Mouse (Mus musculus): ENCODE results near the gene Dhps. TPM values are rescaled to one million over a fixed set of nuclear protein-coding genes. Genes with fewer than 3 reads are reported as not detected.

Dhps gene
- polyA plus RNA-seq, 1 experiment from 2014 or later: 88.8 TPM

GRCm38 (mm10) chr8:85032622-85033311, 38.8 kb upstream of the Dhps start:
- DNase-seq (no peak), ATAC-seq (ENCODE audit: low FRiP score, low TSS enrichment) (no peak)
- H3K27ac ChIP-seq (replicated peaks; ENCODE audit: low read depth, low read length): no peak overlapping the region
- H3K4me3 ChIP-seq (replicated peaks; ENCODE audit: low read depth, low read length): no peak overlapping the region
- H3K9ac ChIP-seq (replicated peaks; ENCODE audit: low read length): no peak overlapping the region
- no peak overlapping the region for H3K4me2 ChIP-seq (ENCODE audit: low read length)
- H3K4me1 ChIP-seq (ENCODE audit: control insufficient read depth, insufficient read depth, low read length): peaks cover 28% of the 10 kb centered on the region
- H3K9me3 ChIP-seq (ENCODE audit: control insufficient read depth, low read length): no peaks in the 10 kb centered on the region
- H3K27me3 ChIP-seq (ENCODE audit: control insufficient read depth, insufficient read depth, low read length): no peaks in the 10 kb centered on the region
- peaks cover 46% of the 10 kb centered on the region for H3K36me3 ChIP-seq (ENCODE audit: control insufficient read depth, insufficient read depth, low read length)
- 88% methylated on average over 4 of the region's 4 CpGs for WGBS

- no peaks in the 10 kb centered on the region for H3K9me3 ChIP-seq (ENCODE audit: control insufficient read depth, low read length)
These were observed 37.7 kb upstream of the Dhps start for GRCm38 (mm10) chr8:85033867-85034266.

GRCm38 (mm10) chr8:85034764-85035163, 36.8 kb upstream of the Dhps start:
- 2% methylated on average over 13 of the region's 13 CpGs for WGBS
- Histone ChIP-seq H3K9me3 (ENCODE audit: control insufficient read depth, low read length) (no peaks in the 10 kb centered on the region), H3K27ac (replicated peaks; ENCODE audit: low read depth, low read length) (no peak overlapping the region), H3K36me3 (ENCODE audit: control insufficient read depth, insufficient read depth, low read length) (peaks cover 39% of the 10 kb centered on the region), H3K27me3 (ENCODE audit: control insufficient read depth, insufficient read depth, low read length) (no peaks in the 10 kb centered on the region), H3K4me1 (ENCODE audit: control insufficient read depth, insufficient read depth, low read length) (peaks cover 24% of the 10 kb centered on the region), H3K4me2 (ENCODE audit: low read length) (peak overlapping the region; percentile 98), H3K9ac (replicated peaks; ENCODE audit: low read length) (no peak overlapping the region), H3K4me3 (replicated peaks; ENCODE audit: low read depth, low read length) (peak overlapping the region; percentile 81)
- ATAC-seq (ENCODE audit: low FRiP score, low TSS enrichment) (no peak), DNase-seq (peak; percentile 89)

More at GRCm38 (mm10) chr8:85033867-85034266, 37.7 kb upstream of the Dhps start:
- H3K27ac ChIP-seq (replicated peaks; ENCODE audit: low read depth, low read length): no peak overlapping the region
- no peak overlapping the region for H3K4me3 ChIP-seq (replicated peaks; ENCODE audit: low read depth, low read length)
- WGBS: 68% methylated on average over 1 of the region's 1 CpGs
- peaks cover 25% of the 10 kb centered on the region for H3K4me1 ChIP-seq (ENCODE audit: control insufficient read depth, insufficient read depth, low read length)
- H3K4me2 ChIP-seq (ENCODE audit: low read length): no peak overlapping the region
- no peak overlapping the region for H3K9ac ChIP-seq (replicated peaks; ENCODE audit: low read length)
- ATAC-seq (ENCODE audit: low FRiP score, low TSS enrichment): no peak
- no peaks in the 10 kb centered on the region for H3K27me3 ChIP-seq (ENCODE audit: control insufficient read depth, insufficient read depth, low read length)
- H3K36me3 ChIP-seq (ENCODE audit: control insufficient read depth, insufficient read depth, low read length): peaks cover 46% of the 10 kb centered on the region
- DNase-seq: no peak

GRCm38 (mm10) chr8:85035165-85035727, 36.3 kb upstream of the Dhps start:
- peak overlapping the region; percentile 81 for H3K4me3 ChIP-seq (replicated peaks; ENCODE audit: low read depth, low read length)
- ATAC-seq (ENCODE audit: low FRiP score, low TSS enrichment): no peak
- 7% methylated on average over 12 of the region's 12 CpGs for WGBS
- peaks cover 24% of the 10 kb centered on the region for H3K4me1 ChIP-seq (ENCODE audit: control insufficient read depth, insufficient read depth, low read length)
- no peak for DNase-seq
- no peak overlapping the region for H3K27ac ChIP-seq (replicated peaks; ENCODE audit: low read depth, low read length)
- H3K9ac ChIP-seq (replicated peaks; ENCODE audit: low read length): no peak overlapping the region
- peaks cover 35% of the 10 kb centered on the region for H3K36me3 ChIP-seq (ENCODE audit: control insufficient read depth, insufficient read depth, low read length)
- H3K4me2 ChIP-seq (ENCODE audit: low read length): peak overlapping the region; percentile 98
- H3K9me3 ChIP-seq (ENCODE audit: control insufficient read depth, low read length): no peaks in the 10 kb centered on the region
- H3K27me3 ChIP-seq (ENCODE audit: control insufficient read depth, insufficient read depth, low read length): no peaks in the 10 kb centered on the region

- DNase-seq (peak; percentile 29), ATAC-seq (ENCODE audit: low FRiP score, low TSS enrichment) (no peak)
- H3K4me3 ChIP-seq (replicated peaks; ENCODE audit: low read depth, low read length): peak overlapping the region; percentile 81
- peaks cover 24% of the 10 kb centered on the region for H3K4me1 ChIP-seq (ENCODE audit: control insufficient read depth, insufficient read depth, low read length)
- peak overlapping the region; percentile 65; the same call in 1 of the 2 replicates for H3K27ac ChIP-seq (replicated peaks; ENCODE audit: low read depth, low read length)
- H3K36me3 ChIP-seq (ENCODE audit: control insufficient read depth, insufficient read depth, low read length): peaks cover 35% of the 10 kb centered on the region
- no peaks in the 10 kb centered on the region for H3K9me3 ChIP-seq (ENCODE audit: control insufficient read depth, low read length)
- peak overlapping the region; percentile 65 for H3K9ac ChIP-seq (replicated peaks; ENCODE audit: low read length)
- 1% methylated on average over 15 of the region's 15 CpGs for WGBS
- no peaks in the 10 kb centered on the region for H3K27me3 ChIP-seq (ENCODE audit: control insufficient read depth, insufficient read depth, low read length)
- H3K4me2 ChIP-seq (ENCODE audit: low read length): peak overlapping the region; percentile 98
These were observed 35.7 kb upstream of the Dhps start for GRCm38 (mm10) chr8:85035728-85036310.

GRCm38 (mm10) chr8:85036381-85036717, 35.2 kb upstream of the Dhps start:
- H3K27ac ChIP-seq (replicated peaks; ENCODE audit: low read depth, low read length): peak overlapping the region; percentile 65
- peak overlapping the region; percentile 81 for H3K4me3 ChIP-seq (replicated peaks; ENCODE audit: low read depth, low read length)
- H3K4me1 ChIP-seq (ENCODE audit: control insufficient read depth, insufficient read depth, low read length): peaks cover 24% of the 10 kb centered on the region
- peak overlapping the region; percentile 98 for H3K4me2 ChIP-seq (ENCODE audit: low read length)
- H3K27me3 ChIP-seq (ENCODE audit: control insufficient read depth, insufficient read depth, low read length): no peaks in the 10 kb centered on the region
- H3K9ac ChIP-seq (replicated peaks; ENCODE audit: low read length): peak overlapping the region; percentile 65
- peaks cover 36% of the 10 kb centered on the region for H3K36me3 ChIP-seq (ENCODE audit: control insufficient read depth, insufficient read depth, low read length)
- DNase-seq: no peak
- H3K9me3 ChIP-seq (ENCODE audit: control insufficient read depth, low read length): no peaks in the 10 kb centered on the region
- peak; percentile 46 for ATAC-seq (ENCODE audit: low FRiP score, low TSS enrichment)
- under 1% methylated on average over 9 of the region's 9 CpGs for WGBS

- Histone ChIP-seq H3K4me2 (ENCODE audit: low read length) (peak within 1 kb of the TSS; percentile 98), H3K9ac (replicated peaks; ENCODE audit: low read length) (peak within 1 kb of the TSS; percentile 87), H3K4me1 (ENCODE audit: control insufficient read depth, insufficient read depth, low read length) (peaks cover 24% of the 10 kb centered on the region), H3K27me3 (ENCODE audit: control insufficient read depth, insufficient read depth, low read length) (no peaks in the 10 kb centered on the region), H3K27ac (replicated peaks; ENCODE audit: low read depth, low read length) (peak within 1 kb of the TSS; percentile 97), H3K36me3 (ENCODE audit: control insufficient read depth, insufficient read depth, low read length) (peaks cover 36% of the 10 kb centered on the region), H3K9me3 (ENCODE audit: control insufficient read depth, low read length) (no peaks in the 10 kb centered on the region), H3K4me3 (replicated peaks; ENCODE audit: low read depth, low read length) (peak within 1 kb of the TSS; percentile 81)
- peak; percentile 94 for ATAC-seq (ENCODE audit: low FRiP score, low TSS enrichment)
- under 1% methylated on average over 59 of the region's 59 CpGs for WGBS
- DNase-seq: peak; percentile 96
These were observed 34.7 kb upstream of the Dhps start, which contains the start of gene Tnpo2 for GRCm38 (mm10) chr8:85036718-85037365. Gene Tnpo2, plus strand, starts transcription at chr8:85036915.

- Histone ChIP-seq H3K36me3 (ENCODE audit: control insufficient read depth, insufficient read depth, low read length) (peaks cover 37% of the 10 kb centered on the region), H3K9me3 (ENCODE audit: control insufficient read depth, low read length) (no peaks in the 10 kb centered on the region), H3K27me3 (ENCODE audit: control insufficient read depth, insufficient read depth, low read length) (no peaks in the 10 kb centered on the region), H3K4me3 (replicated peaks; ENCODE audit: low read depth, low read length) (peak overlapping the region; percentile 81), H3K4me2 (ENCODE audit: low read length) (peak overlapping the region; percentile 98), H3K27ac (replicated peaks; ENCODE audit: low read depth, low read length) (peak overlapping the region; percentile 97), H3K4me1 (ENCODE audit: control insufficient read depth, insufficient read depth, low read length) (peaks cover 24% of the 10 kb centered on the region), H3K9ac (replicated peaks; ENCODE audit: low read length) (peak overlapping the region; percentile 87)
- DNase-seq: peak; percentile 75
- WGBS: under 1% methylated on average over 14 of the region's 14 CpGs
- peak; percentile 61 for ATAC-seq (ENCODE audit: low FRiP score, low TSS enrichment)
These were observed 34.2 kb upstream of the Dhps start for GRCm38 (mm10) chr8:85037366-85037680.
